In the genomic region with DNA sequence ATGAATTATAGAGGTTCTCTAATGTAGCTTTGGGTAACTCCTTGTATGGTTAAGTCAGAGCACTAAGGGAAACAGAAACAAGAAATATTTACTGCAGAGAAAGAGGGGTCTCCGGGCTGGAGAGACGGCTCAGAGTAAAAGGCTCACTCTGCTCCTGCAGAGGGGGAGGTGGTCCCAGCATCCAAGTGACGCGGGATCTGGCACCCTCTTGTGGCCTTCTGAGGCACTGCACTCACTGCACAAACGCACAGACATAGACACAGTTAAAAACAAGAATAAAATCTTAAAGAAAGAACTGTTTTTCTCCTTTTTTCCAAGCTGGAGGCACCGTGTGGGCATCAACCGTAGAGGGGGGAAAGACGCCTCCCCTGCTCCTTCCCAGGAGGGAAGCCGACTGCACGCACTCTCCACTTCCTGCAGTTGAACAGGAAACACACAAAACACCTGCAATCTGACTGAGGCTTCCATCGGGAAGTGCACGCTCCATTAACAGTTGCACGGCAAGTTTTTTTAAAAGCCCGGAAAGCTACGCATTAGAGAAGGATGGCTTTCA, we compare ENCODE assay signal across 16 mouse cellular contexts.
DNase-seq lines count a peak whose midpoint lies in the region; ATAC-seq and TF ChIP-seq lines count a peak whose summit lies in the region.
"Had no signal": no experiment of that assay in that cellular context is flagged by ENCODE, and none has a peak within 500 bp of the region (broad histone marks: within the 10 kb centered on the region; RNA-seq: fewer than 3 reads in every experiment).

No protein-coding gene starts in this region.

- DNase-seq in gastrocnemius, adult 2 months = no peak
- DNase-seq in gastrocnemius, adult 8-10 months (ENCODE audit: low spot score in 2 of 2) = no peak
- DNase-seq in liver, embryonic 14.5 days (ENCODE audit: low read depth in 3 of 3, low spot score in 3 of 3) = no peak
- DNase-seq in ES-CJ7 (ENCODE audit: low read depth, low spot score) = peak; percentile 59
- DNase-seq in limb, embryonic 10.5 days (ENCODE audit: low spot score) = peak; percentile 21
- no peak for DNase-seq in layer of hippocampus, adult 9-10 months (ENCODE audit: low spot score)
- no peak for DNase-seq in gastrocnemius, postnatal 25 days
- DNase-seq: adrenal gland, postnatal 25 days; cerebellum, adult 9-11 months; liver, embryonic 13.5 days had no signal

- intact Hi-C loops in gastrocnemius, adult 2 months (cut with DNase I) = no loop called here

- H3K4me2 ChIP-seq in liver, embryonic 14.5 days (ENCODE audit: low read depth) = no peak overlapping the region
- H3K4me2 ChIP-seq in liver, embryonic 12.5 days = no peak overlapping the region
- H3K4me2 ChIP-seq: embryonic facial prominence, embryonic 12.5 days; hindbrain, embryonic 12.5 days; liver, embryonic 13.5 days; neural tube, embryonic 13.5 days had no signal

- H3K4me3 ChIP-seq in gastrocnemius, adult 2 months = no peak overlapping the region
- no peak overlapping the region for H3K4me3 ChIP-seq in liver, embryonic 14.5 days (ENCODE audit: insufficient read depth in 1 of 2, low read depth in 2 of 2, low read length in 2 of 2)
- H3K4me3 ChIP-seq in liver, embryonic 12.5 days = no peak overlapping the region
- H3K4me3 ChIP-seq in limb, embryonic 10.5 days = no peak overlapping the region
- H3K4me3 ChIP-seq: embryonic facial prominence, embryonic 12.5 days; heart, embryonic 10.5 days; hindbrain, embryonic 12.5 days; liver, embryonic 13.5 days; megakaryocyte, embryonic 14.5 days; neural tube, embryonic 13.5 days had no signal

- peak; percentile 34; the same call in 1 of the 2 replicates for TF ChIP-seq CTCF in gastrocnemius, adult 2 months (IDR thresholded peaks at IDR 0.05)
- TF ChIP-seq CTCF in liver, embryonic 14.5 days (IDR thresholded peaks at IDR 0.05; ENCODE audit: low read depth) = peak; percentile 63

- no peak overlapping the region for H3K27ac ChIP-seq in gastrocnemius, adult 2 months
- no peak overlapping the region for H3K27ac ChIP-seq in liver, embryonic 14.5 days
- H3K27ac ChIP-seq in liver, embryonic 12.5 days = no peak overlapping the region
- H3K27ac ChIP-seq in limb, embryonic 10.5 days = no peak overlapping the region
- H3K27ac ChIP-seq: embryonic facial prominence, embryonic 12.5 days; heart, embryonic 10.5 days; liver, embryonic 13.5 days; neural tube, embryonic 13.5 days had no signal

- no peaks in the 10 kb centered on the region for H3K4me1 ChIP-seq in liver, embryonic 14.5 days (replicated peaks; ENCODE audit: control insufficient read depth in 2 of 2, insufficient read depth in 2 of 2, low read length in 1 of 2)
- no peaks in the 10 kb centered on the region for H3K4me1 ChIP-seq in liver, embryonic 12.5 days
- peaks cover 12% of the 10 kb centered on the region for H3K4me1 ChIP-seq in limb, embryonic 10.5 days
- H3K4me1 ChIP-seq: embryonic facial prominence, embryonic 12.5 days; heart, embryonic 10.5 days; hindbrain, embryonic 12.5 days; liver, embryonic 13.5 days; megakaryocyte, embryonic 14.5 days; neural tube, embryonic 13.5 days had no signal

- no peak overlapping the region for H3K9ac ChIP-seq in liver, embryonic 14.5 days (replicated peaks)
- H3K9ac ChIP-seq in liver, embryonic 12.5 days = no peak overlapping the region
- H3K9ac ChIP-seq: embryonic facial prominence, embryonic 12.5 days; hindbrain, embryonic 12.5 days; liver, embryonic 13.5 days; neural tube, embryonic 13.5 days had no signal

- H3K36me3 ChIP-seq in liver, embryonic 14.5 days (replicated peaks; ENCODE audit: control insufficient read depth, insufficient read depth, low read depth) = no peaks in the 10 kb centered on the region
- no peaks in the 10 kb centered on the region for H3K36me3 ChIP-seq in liver, embryonic 12.5 days
- no peaks in the 10 kb centered on the region for H3K36me3 ChIP-seq in limb, embryonic 10.5 days
- H3K36me3 ChIP-seq: embryonic facial prominence, embryonic 12.5 days; heart, embryonic 10.5 days; hindbrain, embryonic 12.5 days; liver, embryonic 13.5 days; neural tube, embryonic 13.5 days had no signal

- no peaks in the 10 kb centered on the region for H3K9me3 ChIP-seq in liver, embryonic 14.5 days (ENCODE audit: control insufficient read depth, low read length)
- H3K9me3 ChIP-seq in liver, embryonic 12.5 days (replicated peaks) = peaks cover 6% of the 10 kb centered on the region; the same call in 1 of the 2 replicates
- no peaks in the 10 kb centered on the region for H3K9me3 ChIP-seq in limb, embryonic 10.5 days (replicated peaks)
- H3K9me3 ChIP-seq: embryonic facial prominence, embryonic 12.5 days; heart, embryonic 10.5 days; hindbrain, embryonic 12.5 days had no signal

- no peak for TF ChIP-seq EP300 in liver, embryonic 14.5 days (IDR thresholded peaks at IDR 0.05; ENCODE audit: low read depth)

- 67% methylated on average over 15 of the region's 15 CpGs for WGBS in liver, embryonic 14.5 days (ENCODE audit: insufficient replicate concordance)
- 69% methylated on average over 15 of the region's 15 CpGs for WGBS in liver, embryonic 12.5 days (ENCODE audit: insufficient replicate concordance)
- WGBS in limb, embryonic 10.5 days = 78% methylated on average over 15 of the region's 15 CpGs

- no peak for ATAC-seq in liver, embryonic 14.5 days (ENCODE audit: insufficient read depth)
- no peak for ATAC-seq in liver, embryonic 12.5 days

- H3K27me3 ChIP-seq in liver, embryonic 14.5 days (ENCODE audit: control insufficient read depth, insufficient read depth, low read length) = no peaks in the 10 kb centered on the region
- no peaks in the 10 kb centered on the region for H3K27me3 ChIP-seq in liver, embryonic 12.5 days (replicated peaks)
- no peaks in the 10 kb centered on the region for H3K27me3 ChIP-seq in limb, embryonic 10.5 days (ENCODE audit: low read depth, poor library complexity, severe bottlenecking)
- H3K27me3 ChIP-seq: embryonic facial prominence, embryonic 12.5 days; hindbrain, embryonic 12.5 days; liver, embryonic 13.5 days; megakaryocyte, embryonic 14.5 days; neural tube, embryonic 13.5 days had no signal

Comparison
In these comparisons a context has a peak if more than half of its experiments do, and no peak if none do; other contexts are left out.
1. DNase-seq: peak in ES-CJ7 (single experiment) and limb, embryonic 10.5 days (single experiment); none in gastrocnemius, adult 2 months (single experiment), gastrocnemius, adult 8-10 months (0 of 2), liver, embryonic 14.5 days (0 of 3), layer of hippocampus, adult 9-10 months (single experiment) and gastrocnemius, postnatal 25 days (single experiment).